Mouse (Mus musculus) gastrocnemius, postnatal 10 days (tissue): ENCODE data around the gene Khsrp. TPM values are rescaled to one million over a fixed set of nuclear protein-coding genes. Genes with fewer than 3 reads are reported as not detected.

Experiments
- DNase-seq: peaks from one replicate; pipeline ENCODE4 v3.0.0; 2021; ENCODE audit warnings: mixed read lengths
- total RNA-seq, 2 experiments: library from RNA; stranded (reverse); gene quantifications; 2 replicates each; pipeline ENCODE4 v1.2.3; 2021

Gene Khsrp
- total RNA-seq, 2 experiments from 2014 or later = 47.0 to 57.4 TPM

GRCm38 (mm10) chr17:56988921-56989430, 42.3 kb downstream of the Khsrp start:
- DNase-seq = no peak

- no peak for DNase-seq
Measured at GRCm38 (mm10) chr17:56988441-56988840, 42.9 kb downstream of the Khsrp start.

GRCm38 (mm10) chr17:56986105-56986805, 45.1 kb downstream of the Khsrp start:
- DNase-seq = no peak

GRCm38 (mm10) chr17:56985656-56986055, 45.7 kb downstream of the Khsrp start:
- DNase-seq = no peak

DNA sequence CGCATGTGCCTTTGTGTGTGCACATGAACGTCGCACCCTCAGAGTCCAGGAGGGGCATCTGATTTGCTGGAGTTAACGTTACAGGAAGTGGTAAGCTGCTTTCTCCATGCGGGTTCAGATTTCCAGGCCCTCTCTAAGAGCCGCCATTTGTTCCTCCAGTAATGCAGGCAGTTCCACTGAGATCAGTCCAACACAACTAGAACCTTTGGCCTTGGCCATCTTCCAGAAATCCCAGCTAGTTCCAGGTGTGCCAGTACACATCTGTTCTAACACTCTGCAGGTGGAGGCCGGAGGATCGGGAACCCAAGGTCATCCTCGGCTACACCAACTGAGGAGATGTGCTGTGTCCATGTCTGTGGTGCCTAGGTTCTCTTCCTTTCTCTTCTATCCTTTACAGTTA, 46.4 kb downstream of the Khsrp start:
- DNase-seq = no peak

DNA sequence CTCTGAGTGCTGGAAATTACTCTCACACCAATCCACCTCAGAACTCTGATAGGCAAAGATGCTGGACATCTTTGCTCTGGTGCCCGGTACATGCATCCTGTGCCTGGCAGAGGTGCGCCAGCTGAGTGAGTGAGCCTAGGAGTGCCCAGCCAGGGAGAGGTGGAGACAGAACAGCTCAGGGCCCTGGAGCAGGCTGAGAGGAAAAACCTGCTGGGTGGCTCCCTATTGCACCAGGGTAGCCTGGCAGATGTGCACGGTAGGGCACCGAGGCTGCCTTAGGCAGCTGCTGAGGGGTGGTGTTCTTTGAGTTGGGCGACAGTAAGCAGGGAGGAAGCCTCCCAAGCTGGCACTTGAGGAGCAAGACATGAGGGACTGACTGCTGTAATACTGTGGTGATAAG, 49.3 kb downstream of the Khsrp start, which contains the start of gene Acer1:
TSS of gene Acer1 (minus strand) at position 114 of the 400 bp plus-strand sequence.
- DNase-seq = no peak

DNA sequence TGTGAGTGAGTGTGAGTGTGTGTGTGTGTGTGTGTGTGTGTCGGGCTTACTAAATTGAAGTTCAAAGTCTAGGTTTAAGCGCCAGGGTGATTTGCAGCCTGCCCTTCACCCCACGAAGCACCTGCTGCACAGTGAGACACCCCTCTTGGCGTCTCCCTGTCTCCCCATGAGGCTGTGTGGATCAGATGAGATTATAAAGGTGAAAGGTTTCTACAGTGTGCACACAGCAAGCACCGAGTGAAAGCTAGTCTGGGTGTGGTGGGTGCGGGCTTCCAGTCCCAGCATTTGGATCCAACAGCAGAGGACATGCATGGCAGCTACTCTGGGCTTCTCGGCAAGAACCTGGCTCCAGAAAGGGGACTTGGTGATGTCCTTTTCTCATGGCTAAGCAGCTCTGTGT, 50.3 kb downstream of the Khsrp start:
- DNase-seq = no peak

DNA sequence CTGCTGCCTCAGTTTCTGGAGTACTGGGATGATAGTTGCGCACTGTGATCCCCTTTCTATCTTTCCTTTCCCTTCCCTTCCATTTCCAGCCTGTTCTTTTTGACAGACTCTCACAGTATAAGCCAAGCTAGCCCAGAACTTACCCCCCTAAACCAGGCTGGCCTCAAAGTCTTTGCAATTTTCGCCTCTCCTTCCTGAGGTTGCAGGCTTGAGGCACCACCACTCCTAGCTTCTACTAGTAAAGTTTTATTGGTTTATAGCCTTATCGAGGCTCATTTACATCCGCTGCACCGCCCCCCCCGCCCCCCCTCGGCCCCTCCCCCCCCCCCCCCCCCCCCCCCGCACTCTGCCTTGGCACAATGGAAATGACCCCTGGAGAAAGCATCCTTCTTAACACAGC, 51.8 kb downstream of the Khsrp start:
- DNase-seq = no peak

GRCm38 (mm10) chr17:56976531-56977390, 54.6 kb downstream of the Khsrp start:
- DNase-seq = no peak

DNA sequence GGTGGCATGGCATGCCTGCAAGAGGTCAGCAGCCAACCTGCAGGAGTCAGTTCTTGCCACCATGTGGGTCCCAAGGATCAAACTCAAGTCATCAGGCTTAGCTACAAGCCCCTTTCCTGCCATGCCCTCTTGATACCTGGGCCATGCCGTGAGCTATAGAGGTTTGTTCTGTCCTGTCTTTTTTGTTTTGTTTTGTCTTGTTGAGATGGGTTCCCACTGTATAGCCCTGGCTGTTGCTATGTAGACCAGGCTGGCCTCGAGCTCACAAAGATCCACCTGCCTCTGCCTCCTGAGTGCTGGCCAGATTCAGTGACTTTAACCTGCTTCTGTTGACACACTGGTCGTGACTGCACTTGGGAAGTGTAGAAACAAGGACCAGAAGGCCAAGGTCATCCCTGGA, 55.9 kb downstream of the Khsrp start:
- DNase-seq = no peak

GRCm38 (mm10) chr17:56974708-56975240, 56.5 kb downstream of the Khsrp start:
- DNase-seq = no peak

DNA sequence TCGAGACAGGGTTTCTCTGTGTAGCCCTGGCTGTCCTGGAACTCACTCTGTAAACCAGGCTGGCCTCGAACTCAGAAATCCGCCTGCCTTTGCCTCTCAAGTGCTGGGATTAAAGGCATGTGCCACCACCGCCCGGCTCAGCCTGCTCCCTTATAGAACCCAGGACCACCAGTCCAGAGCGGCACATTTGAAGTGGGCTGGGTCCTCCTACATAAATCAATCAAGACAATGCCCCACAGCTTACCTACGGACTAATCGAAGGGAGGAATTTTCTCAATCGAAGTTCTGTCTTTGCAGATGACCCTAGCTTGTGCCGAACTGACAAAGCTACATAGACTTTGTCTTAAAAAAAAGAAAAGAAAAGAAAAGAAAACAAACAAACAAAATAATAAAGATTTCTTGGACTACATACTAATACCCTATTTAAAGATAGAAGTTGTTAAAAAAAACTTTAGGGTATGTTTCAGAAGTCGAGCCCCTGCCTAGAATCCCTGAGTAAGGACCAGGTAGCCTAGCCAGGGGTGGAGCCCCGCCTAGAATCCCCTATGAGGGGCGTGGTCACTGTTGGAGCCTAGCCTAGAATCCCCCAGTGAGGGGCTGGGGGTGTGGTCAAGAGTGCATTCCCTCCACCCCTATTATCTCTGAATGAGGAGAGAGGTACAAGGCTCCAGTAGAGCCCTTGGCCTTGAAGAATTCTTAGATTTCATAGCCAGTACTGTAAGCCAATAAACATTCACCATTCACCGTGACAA, 57.2 kb downstream of the Khsrp start:
- no peak for DNase-seq

Other genes starting within 250 kb of the Khsrp start
- 1 to 10 TPM; 2.6 to 5.5 TPM for gene Rfx2, start 200.5 kb downstream of the Khsrp start, total RNA-seq
- gene Acsbg2, start 157.1 kb downstream of the Khsrp start, total RNA-seq = not detected
- under 1 TPM in 1 of 2 experiments, not detected in 1; 0.11 TPM for gene 1700061G19Rik, start 156.0 kb downstream of the Khsrp start, total RNA-seq
- 10 to 100 TPM; 15.5 to 23.1 TPM for gene Mllt1, start 96.1 kb downstream of the Khsrp start, total RNA-seq
- not detected for gene Acer1, start 49.4 kb downstream of the Khsrp start, total RNA-seq
- 10 to 100 TPM; 32.7 to 34.9 TPM for gene Clpp, start 41.2 kb downstream of the Khsrp start, total RNA-seq
- 10 to 100 TPM; 29.5 to 33.5 TPM for gene Alkbh7, start 34.2 kb downstream of the Khsrp start, total RNA-seq
- gene Pspn, start 31.5 kb downstream of the Khsrp start, total RNA-seq = not detected
- 10 to 100 TPM; 24.3 to 28.0 TPM for gene Gtf2f1, start 20.2 kb downstream of the Khsrp start, total RNA-seq
- not detected for gene Gm17949, start 20.1 kb downstream of the Khsrp start, total RNA-seq
- not detected for gene Slc25a41, start 10.1 kb upstream of the Khsrp start, total RNA-seq
- gene Crb3, start 27.6 kb upstream of the Khsrp start, total RNA-seq = under 1 TPM; 0.54 to 0.81 TPM
- 10 to 100 TPM; 42.1 to 50.9 TPM for gene Slc25a23, start 28.3 kb upstream of the Khsrp start, total RNA-seq
- under 1 TPM; 0.52 to 0.79 TPM for gene Dennd1c, start 47.0 kb upstream of the Khsrp start, total RNA-seq
- gene Tubb4a, start 56.3 kb upstream of the Khsrp start, total RNA-seq = 1 to 10 TPM; 4.2 to 4.6 TPM
- under 1 TPM; 0.42 to 0.95 TPM for gene Tnfsf9, start 73.8 kb upstream of the Khsrp start, total RNA-seq
- gene Cd70, start 118.3 kb upstream of the Khsrp start, total RNA-seq = not detected
- under 1 TPM in 1 of 2 experiments, not detected in 1; 0.14 TPM for gene Tnfsf14, start 162.7 kb upstream of the Khsrp start, total RNA-seq
- 1 to 10 TPM; 1.6 to 3.5 TPM for gene C3, start 196.6 kb upstream of the Khsrp start, total RNA-seq
- 10 to 100 TPM; 22.0 to 23.8 TPM for gene Gpr108, start 216.9 kb upstream of the Khsrp start, total RNA-seq
- gene Trip10, start 217.9 kb upstream of the Khsrp start, total RNA-seq = 10 to 100 TPM; 69.1 to 74.4 TPM
- 1 to 10 TPM; 1.5 to 2.4 TPM for gene Vav1, start 247.6 kb upstream of the Khsrp start, total RNA-seq